Mouse (Mus musculus) mesoderm, embryonic 11.5 days (tissue): ENCODE measurements at regions not wholly inside any gene's neighbourhood (a gene's known extent, or its start where the extent isn't known, plus 50 kb on each side); places are given as distances from the start of the nearest gene placed in this dataset.

Source experiments
- DNase-seq: peaks from one replicate; pipeline ENCODE4 v3.0.0-alpha.2; 2012; ENCODE audit warnings: low read depth, low spot score

- peak; percentile 40 for DNase-seq
Measured at GRCm38 (mm10) chrX:61119499-61119898, 65.9 kb downstream of the Cdr1 start.

DNA sequence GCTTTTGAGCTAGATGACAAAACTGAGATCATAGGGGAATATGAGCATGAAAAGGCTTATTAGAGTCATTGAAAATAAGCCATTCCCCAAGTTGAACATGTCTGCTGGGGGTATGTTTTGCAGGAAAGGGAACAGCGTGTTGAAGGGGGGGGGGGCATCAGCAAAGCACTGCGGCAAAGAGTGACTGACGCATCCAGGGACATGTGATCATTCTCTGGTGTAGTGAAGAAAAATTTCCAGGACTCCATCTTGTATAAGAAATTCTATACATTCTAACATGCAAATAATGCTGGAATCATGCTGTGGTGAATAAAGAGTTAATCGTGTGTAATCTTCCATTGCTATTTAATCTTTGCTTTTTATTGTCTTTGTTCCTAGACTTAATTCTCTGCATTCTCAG lies 68.0 kb downstream of the Cdr1 start:
- DNase-seq = no peak

DNA sequence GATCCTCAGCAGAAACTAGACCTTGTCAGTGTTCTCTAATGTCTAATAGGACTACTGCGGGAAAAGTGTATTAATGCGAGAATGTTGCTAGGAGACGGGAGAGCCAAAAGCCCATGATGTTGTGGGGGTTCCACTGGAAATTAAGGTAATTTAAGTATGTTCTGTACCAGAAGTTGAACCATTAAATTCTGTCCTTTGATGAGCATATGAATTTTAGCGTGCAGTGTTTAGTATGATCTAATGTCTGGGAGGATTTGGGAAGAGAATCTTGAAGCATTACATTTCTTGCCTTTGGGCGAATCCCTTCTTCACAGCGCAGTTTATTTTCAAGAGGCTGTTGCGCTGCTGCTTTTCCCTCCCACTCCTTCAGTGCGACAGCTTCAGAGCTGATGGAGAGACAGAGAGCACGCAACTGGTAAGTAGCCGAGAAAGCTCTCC lies 69.3 kb downstream of the Cdr1 start:
- DNase-seq = peak; percentile 9
